Mouse (Mus musculus) liver, embryonic 13.5 days (tissue): ENCODE data around the gene Zfpl1. TPM values are rescaled to one million over a fixed set of nuclear protein-coding genes. Genes with fewer than 3 reads are reported as not detected.
"Not testable (repeated sequence)": the region's sequence is repeated elsewhere in the genome, so short reads cannot be mapped to it uniquely, and the experiment has no call there.

Source experiments
- ATAC-seq: fragments of 200-750 bp; cut with Nextera tagmentation; 2 replicates; pipeline ENCODE4 v1.8.0; 2017; ENCODE audit warnings: low read depth, mild to moderate bottlenecking, moderate number of reproducible peaks, moderate library complexity
- DNase-seq: peaks from one replicate; pipeline ENCODE4 v3.0.0; 2022
- H3K27ac ChIP-seq: fragments of 300-500 bp; sonication (generic); 2 replicates; pipeline ENCODE4 v1.5.1; 2015; ENCODE audit warnings: moderate library complexity, mild to moderate bottlenecking, inconsistent platforms
- H3K27me3 ChIP-seq: fragments of 300-500 bp; sonication (generic); 2 replicates; pipeline ENCODE4 v1.6.1; 2015; ENCODE audit warnings: mild to moderate bottlenecking, inconsistent platforms
- H3K36me3 ChIP-seq: fragments of 300-500 bp; sonication (generic); 2 replicates; pipeline ENCODE4 v1.6.1; 2015; ENCODE audit warnings: mild to moderate bottlenecking, inconsistent platforms
- H3K4me1 ChIP-seq: fragments of 300-500 bp; sonication (generic); replicated peaks from 2 replicates; pipeline ENCODE4 v1.6.1; 2015; ENCODE audit warnings: inconsistent platforms
- H3K4me2 ChIP-seq: fragments of 300-500 bp; sonication (generic); 2 replicates; pipeline ENCODE4 v1.6.1; 2015; ENCODE audit warnings: inconsistent platforms, mild to moderate bottlenecking, moderate library complexity
- H3K4me3 ChIP-seq: fragments of 300-500 bp; sonication (generic); replicated peaks from 2 replicates; pipeline ENCODE4 v1.5.1; 2015; ENCODE audit warnings: mild to moderate bottlenecking, inconsistent platforms
- H3K9ac ChIP-seq: fragments of 300-500 bp; sonication (generic); 2 replicates; pipeline ENCODE4 v1.6.1; 2015; ENCODE audit warnings: mild to moderate bottlenecking, inconsistent platforms
- H3K9me3 ChIP-seq: fragments of 300-500 bp; sonication (generic); replicated peaks from 2 replicates; pipeline ENCODE4 v1.6.1; 2016; ENCODE audit warnings: inconsistent platforms
- whole genome bisulfite sequencing: fragments of 180-500 bp; shearing (Covaris S2); methylation state at CpG from one replicate; pipeline ENCODE4 v1.1.7; 2015; ENCODE audit not compliant: insufficient replicate concordance; 5-methylcytosine and 5-hydroxymethylcytosine counted together
- polyA plus RNA-seq: library from polyadenylated mRNA; unstranded; fragments of >200 nt; fragmentation: Nextera tagmentation; extraction: Ambion mirVana; gene quantifications from 2 replicates; pipeline ENCODE4 v1.2.1, GENCODE M21; 2015

Zfpl1 gene
- polyA plus RNA-seq: 22.6 and 23.5 TPM in 2 replicates

DNA sequence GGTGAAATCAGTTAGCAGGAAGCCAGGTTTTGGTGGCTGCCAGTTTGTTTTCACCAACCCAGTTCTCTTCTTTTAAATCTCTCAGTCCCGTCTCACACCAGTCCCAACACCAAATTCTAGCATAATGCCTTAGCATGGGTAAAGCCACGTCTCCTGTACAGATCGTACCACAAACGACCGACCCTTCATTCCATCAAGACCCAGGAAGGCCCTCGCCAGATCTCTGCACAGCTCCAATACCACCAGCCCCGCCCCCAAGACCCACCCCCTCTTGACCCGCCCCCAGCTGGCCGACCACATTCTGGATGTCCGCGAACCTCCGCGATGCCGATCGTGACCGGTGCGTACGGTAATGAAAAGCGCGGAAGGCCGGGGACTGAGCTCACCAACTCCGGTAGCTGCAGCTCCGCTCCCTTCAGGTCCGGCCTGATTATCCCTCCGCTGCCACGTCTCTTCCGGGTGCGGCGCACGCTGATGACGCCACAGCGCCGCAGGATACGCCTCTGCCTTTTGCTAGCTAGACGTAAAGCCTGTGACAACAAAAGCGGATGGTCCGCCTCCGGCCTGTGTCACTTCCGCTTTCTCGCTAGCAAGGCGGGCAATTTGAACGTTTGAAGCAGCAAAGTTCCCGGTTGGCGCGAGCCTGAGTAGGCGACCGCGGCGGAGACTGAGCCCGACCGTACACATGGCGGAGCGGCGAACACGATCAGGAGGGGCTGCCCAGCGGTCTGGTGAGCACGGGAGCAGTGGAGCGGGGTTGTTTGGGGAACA is at the start of gene Zfpl1, which contains the start of gene Cdca5:
Gene Zfpl1 (minus strand): TSS at position 479 of the 771 bp plus-strand sequence.
Gene Cdca5 (plus strand): TSS at position 506 of the 771 bp plus-strand sequence.
- peak within 1 kb of the TSS; percentile 91 for H3K9ac ChIP-seq
- H3K4me3 ChIP-seq: peak within 1 kb of the TSS; percentile 82
- WGBS: under 1% methylated on average over 58 of the region's 58 CpGs
- no peaks in the 10 kb centered on the region for H3K27me3 ChIP-seq
- H3K9me3 ChIP-seq: no peaks in the 10 kb centered on the region
- H3K4me1 ChIP-seq: peaks cover 45% of the 10 kb centered on the region
- H3K36me3 ChIP-seq: peaks cover 67% of the 10 kb centered on the region
- DNase-seq: peak; percentile 94
- peak within 1 kb of the TSS; percentile 94 for H3K27ac ChIP-seq
- H3K4me2 ChIP-seq: peak within 1 kb of the TSS; percentile 92
- ATAC-seq: peak; percentile 88

DNA sequence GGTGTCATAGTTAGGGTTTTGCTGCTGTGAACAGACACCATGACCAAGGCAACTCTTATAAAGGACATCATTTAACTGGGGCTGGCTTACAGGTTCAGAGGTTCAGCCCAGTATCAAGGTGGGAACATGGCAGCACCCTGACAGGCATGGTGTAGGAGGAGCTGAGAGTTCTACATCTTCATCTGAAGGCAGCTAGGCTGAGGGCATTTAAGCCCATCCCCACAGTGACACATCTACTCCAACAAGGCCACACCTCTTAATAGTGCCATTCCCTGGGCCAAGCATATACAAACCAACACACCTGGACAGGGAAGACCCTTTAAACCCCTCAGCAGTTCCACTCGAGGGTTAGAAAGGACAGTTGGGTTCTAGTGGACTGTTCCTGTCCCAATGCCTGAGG is 48.4 kb upstream of the Zfpl1 start:
- Histone ChIP-seq H3K4me1 (peaks cover 67% of the 10 kb centered on the region), H3K4me3 (peak overlapping the region; percentile 47), H3K36me3 (peaks cover 32% of the 10 kb centered on the region), H3K9ac (peak overlapping the region; percentile 71), H3K27ac (peak overlapping the region; percentile 97), H3K4me2 (peak overlapping the region; percentile 74)
- DNase-seq (peak; percentile 33), ATAC-seq (peak; percentile 57)
- H3K27me3 ChIP-seq, H3K9me3 ChIP-seq: not testable (repeated sequence)
- WGBS: 29% methylated on average over 1 of the region's 1 CpGs

DNA sequence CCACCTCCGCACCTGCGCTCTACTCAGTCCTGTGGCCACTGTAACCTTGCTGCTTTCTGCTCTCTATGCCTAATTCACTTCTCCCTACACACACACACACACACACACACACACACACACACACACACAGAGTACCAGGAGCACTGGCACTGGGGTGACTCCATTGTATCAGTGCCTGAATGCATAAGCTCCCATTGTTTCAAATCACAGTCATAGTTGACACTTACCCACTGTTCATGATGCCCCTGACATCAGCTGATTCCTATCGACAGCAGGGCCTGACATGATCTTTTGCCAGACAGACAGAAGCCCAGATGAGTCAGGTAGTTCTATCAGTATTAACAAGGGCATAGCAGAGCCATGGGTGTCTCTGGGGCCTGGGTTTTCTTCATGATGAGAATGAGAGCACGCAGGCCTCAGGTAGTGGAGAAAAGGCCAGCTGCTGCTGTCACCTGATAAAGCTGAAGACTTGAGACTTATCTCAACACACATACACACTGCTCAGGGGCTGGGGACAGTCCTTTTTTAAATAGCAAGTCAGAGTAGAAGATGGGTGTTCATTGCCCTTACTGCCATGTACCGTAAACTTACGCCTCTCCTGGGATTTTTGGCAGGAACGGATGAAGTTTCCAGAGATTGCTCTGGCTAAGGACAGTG is 47.5 kb upstream of the Zfpl1 start:
- Histone ChIP-seq H3K9me3 (no peaks in the 10 kb centered on the region), H3K27me3 (no peaks in the 10 kb centered on the region), H3K9ac (peak overlapping the region; percentile 71), H3K27ac (peak overlapping the region; percentile 97), H3K4me2 (peak overlapping the region; percentile 74), H3K4me3 (peak overlapping the region; percentile 47), H3K36me3 (peaks cover 29% of the 10 kb centered on the region), H3K4me1 (peaks cover 68% of the 10 kb centered on the region)
- DNase-seq (peak; percentile 78), ATAC-seq (peak; percentile 84)
- 52% methylated on average over 7 of the region's 7 CpGs for WGBS

DNA sequence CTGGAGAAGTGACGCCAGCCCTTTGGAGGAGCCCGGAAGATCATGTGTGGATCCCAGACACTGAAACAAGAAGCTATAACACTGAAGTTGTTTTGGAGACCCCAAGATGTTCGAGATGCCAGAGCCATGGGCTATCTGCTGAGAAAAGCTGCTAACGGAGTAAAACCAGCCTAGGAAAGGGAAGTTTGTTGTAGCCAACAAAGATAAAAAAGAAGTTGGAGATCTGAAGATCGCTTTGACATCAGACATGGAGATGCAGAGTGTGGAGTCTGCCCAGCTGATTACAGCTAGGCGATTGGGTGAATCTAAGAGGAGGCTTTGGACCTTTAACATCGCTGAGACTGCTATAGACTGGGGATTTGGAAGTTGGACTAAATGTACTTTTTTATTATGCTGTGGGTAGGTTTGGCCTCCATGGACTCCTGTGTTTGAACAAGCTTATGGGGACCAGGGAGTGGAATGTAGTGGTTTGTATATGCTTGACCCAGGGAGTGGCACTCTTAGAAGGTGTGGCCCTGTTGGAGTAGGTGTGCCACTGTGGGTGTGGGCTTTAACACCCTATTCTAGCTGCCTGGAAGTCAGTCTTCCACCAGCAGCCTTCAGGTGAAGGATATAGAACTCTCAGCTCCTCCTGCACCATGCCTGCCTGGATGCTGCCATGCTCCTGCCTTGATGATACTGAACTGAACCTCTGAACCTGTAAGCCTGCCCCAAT is 45.8 kb upstream of the Zfpl1 start:
- Histone ChIP-seq H3K4me2 (peak overlapping the region; percentile 74), H3K4me3 (peak overlapping the region; percentile 47), H3K4me1 (peaks cover 79% of the 10 kb centered on the region), H3K9ac (peak overlapping the region; percentile 64), H3K27ac (peak overlapping the region; percentile 97), H3K36me3 (peaks cover 13% of the 10 kb centered on the region; the same call in 1 of the 2 replicates)
- not testable (repeated sequence) for H3K27me3 ChIP-seq, H3K9me3 ChIP-seq, DNase-seq, ATAC-seq
- WGBS: 58% methylated on average over 7 of the region's 7 CpGs

DNA sequence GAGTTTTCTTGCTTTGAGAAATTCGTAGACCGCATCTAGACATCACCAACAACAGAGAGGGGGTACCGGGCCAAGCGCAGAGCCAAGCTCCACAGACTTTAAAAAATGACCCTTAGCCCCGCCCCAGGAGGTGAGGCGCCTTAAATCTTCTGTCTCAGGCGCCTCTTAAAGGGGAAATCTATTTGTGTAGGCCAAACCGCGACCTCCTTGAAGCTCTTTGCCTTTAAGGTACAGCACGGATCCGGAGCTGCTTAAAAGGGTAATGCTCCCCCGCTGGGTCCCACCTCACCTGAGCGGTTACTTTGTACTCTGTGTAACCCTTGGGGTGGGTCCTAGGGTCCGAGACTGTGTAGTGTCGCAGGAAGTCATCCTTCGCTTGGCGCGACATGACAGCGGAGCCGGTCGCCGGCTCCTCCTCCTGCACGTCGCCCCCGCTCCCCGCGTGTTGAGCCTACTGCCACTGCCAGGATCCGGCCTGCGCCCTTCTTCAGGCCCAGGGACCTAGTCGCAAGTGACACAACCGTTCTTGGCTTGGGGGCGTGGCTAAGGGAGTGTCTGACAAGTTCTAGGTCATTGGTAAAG is 43.1 kb upstream of the Zfpl1 start, which contains the start of gene Snx15:
Gene Snx15 (minus strand): TSS at position 545 of the 582 bp plus-strand sequence.
- peak; percentile 82 for ATAC-seq
- peaks cover 10% of the 10 kb centered on the region for H3K36me3 ChIP-seq
- WGBS: under 1% methylated on average over 32 of the region's 32 CpGs
- peaks cover 62% of the 10 kb centered on the region for H3K4me1 ChIP-seq
- peak within 1 kb of the TSS; percentile 82 for H3K9ac ChIP-seq
- H3K27me3 ChIP-seq: no peaks in the 10 kb centered on the region
- DNase-seq: peak; percentile 95
- peak within 1 kb of the TSS; percentile 96 for H3K27ac ChIP-seq
- no peaks in the 10 kb centered on the region for H3K9me3 ChIP-seq
- H3K4me2 ChIP-seq: peak within 1 kb of the TSS; percentile 71
- peak within 1 kb of the TSS; percentile 71 for H3K4me3 ChIP-seq

DNA sequence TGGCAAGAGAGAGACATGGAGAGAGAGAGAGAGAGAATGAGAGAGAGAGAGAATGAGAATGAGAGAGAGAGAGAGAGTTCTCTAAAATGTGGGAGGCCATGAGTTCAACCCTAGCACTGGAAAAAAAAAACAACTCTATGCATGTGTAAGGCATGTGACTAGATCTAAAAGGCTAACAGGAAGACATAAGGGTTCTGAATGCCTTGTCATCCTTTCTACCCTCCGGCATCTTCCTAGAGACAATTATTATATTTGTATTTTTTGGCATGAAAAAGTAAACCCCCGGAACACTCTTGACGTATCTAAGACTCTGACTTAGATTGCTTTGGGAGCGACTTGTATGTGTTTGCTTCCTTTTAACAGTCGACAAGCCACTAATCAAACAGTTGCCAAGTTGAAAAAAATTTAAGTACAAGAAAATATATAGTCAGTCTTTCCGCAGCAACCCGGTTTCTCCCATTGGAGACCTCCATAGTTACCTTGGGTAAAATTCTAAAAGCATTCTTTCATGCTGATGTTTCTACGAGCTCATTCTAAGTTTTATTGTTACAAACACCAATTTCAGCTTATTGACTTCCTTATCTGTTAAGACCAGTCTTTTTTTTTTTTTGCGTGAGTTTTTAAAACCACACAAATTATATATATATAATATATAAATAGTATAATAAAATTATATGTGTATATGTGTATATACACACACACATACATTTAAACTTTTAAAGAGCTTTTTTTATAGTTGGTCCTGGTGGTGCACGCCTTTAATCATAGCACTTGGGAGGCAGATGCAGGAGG is 42.2 kb upstream of the Zfpl1 start:
- Histone ChIP-seq H3K27me3 (no peaks in the 10 kb centered on the region), H3K9me3 (no peaks in the 10 kb centered on the region), H3K4me1 (peaks cover 57% of the 10 kb centered on the region), H3K36me3 (peaks cover 13% of the 10 kb centered on the region), H3K27ac (peak overlapping the region; percentile 96), H3K4me3 (peak overlapping the region; percentile 71), H3K9ac (peak overlapping the region; percentile 82), H3K4me2 (peak overlapping the region; percentile 71)
- 60% methylated on average over 10 of the region's 10 CpGs for WGBS
- DNase-seq: no peak
- ATAC-seq: no peak

DNA sequence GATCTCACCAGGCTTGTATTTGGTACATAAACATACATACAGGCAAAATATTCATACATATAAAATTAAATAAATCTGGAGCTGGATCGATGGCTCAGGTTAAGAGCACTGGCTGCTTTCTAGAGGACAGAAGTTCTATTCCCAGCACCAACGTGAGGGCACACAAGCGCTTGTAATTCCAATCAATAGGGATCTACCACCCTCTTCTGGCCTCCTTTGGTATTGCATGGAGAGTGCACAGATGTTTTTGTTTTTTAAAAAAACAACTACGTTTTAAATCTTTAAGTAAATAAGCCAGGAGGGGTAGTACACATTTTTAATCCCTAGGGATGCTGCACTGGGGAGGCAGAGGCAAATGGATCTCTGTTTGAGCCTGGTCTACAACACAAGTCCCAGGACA is 41.5 kb upstream of the Zfpl1 start:
- peaks cover 19% of the 10 kb centered on the region for H3K36me3 ChIP-seq
- 15% methylated on average over 4 of the region's 4 CpGs for WGBS
- DNase-seq: peak; percentile 52
- no peak for ATAC-seq
- H3K27me3 ChIP-seq: no peaks in the 10 kb centered on the region
- peak overlapping the region; percentile 61 for H3K9ac ChIP-seq
- H3K27ac ChIP-seq: peak overlapping the region; percentile 96
- H3K4me2 ChIP-seq: peak overlapping the region; percentile 71
- H3K4me1 ChIP-seq: peaks cover 50% of the 10 kb centered on the region
- peak overlapping the region; percentile 71 for H3K4me3 ChIP-seq
- no peaks in the 10 kb centered on the region for H3K9me3 ChIP-seq

DNA sequence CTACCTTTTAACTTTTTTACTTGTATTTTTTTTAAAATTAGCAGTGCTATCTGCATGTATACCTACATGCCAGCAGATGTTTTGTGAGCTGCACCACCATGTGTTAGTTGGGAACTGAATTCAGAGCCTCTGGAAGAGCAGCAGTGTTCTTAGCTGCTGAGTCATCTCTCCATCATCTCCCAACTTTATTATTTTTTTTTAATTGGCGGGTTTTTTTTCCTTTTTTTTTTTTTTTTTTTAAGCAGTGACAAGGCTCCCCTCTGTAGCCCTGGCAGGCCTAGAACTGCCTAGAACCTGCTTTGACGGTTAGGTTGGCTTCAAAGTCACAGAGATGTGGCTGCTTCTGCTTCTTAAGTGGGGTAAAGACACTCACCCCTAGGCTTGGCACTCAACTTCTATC is 40.1 kb upstream of the Zfpl1 start:
- H3K4me2 ChIP-seq: no peak overlapping the region
- ATAC-seq: no peak
- 64% methylated on average over 2 of the region's 2 CpGs for WGBS
- peaks cover 41% of the 10 kb centered on the region for H3K4me1 ChIP-seq
- H3K9me3 ChIP-seq: no peaks in the 10 kb centered on the region
- DNase-seq: no peak
- H3K36me3 ChIP-seq: peaks cover 33% of the 10 kb centered on the region
- H3K27ac ChIP-seq: peak overlapping the region; percentile 15; the same call in 1 of the 2 replicates
- no peaks in the 10 kb centered on the region for H3K27me3 ChIP-seq
- H3K9ac ChIP-seq: no peak overlapping the region
- H3K4me3 ChIP-seq: no peak overlapping the region

DNA sequence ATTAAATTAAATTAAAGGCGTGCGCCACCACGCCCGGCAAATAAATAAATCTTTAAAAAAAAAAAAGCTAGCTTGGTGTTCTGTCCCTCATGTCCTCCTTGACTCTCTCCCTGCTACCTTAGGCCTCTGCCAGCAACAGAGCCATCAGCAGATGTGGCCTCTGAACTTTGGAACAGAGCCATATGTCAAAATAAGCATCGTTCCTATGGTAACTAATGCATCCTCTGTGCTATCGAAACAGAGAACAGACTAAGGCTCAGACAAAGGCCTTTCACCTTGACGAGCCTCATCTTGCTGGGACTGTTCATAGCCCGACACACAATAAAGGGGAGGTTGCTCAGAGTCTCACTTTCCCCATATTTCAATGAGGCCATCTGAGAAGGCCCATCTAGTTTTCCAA is 38.6 kb upstream of the Zfpl1 start:
- no peak overlapping the region for H3K9ac ChIP-seq
- H3K4me2 ChIP-seq: no peak overlapping the region
- H3K4me3 ChIP-seq: no peak overlapping the region
- 80% methylated on average over 8 of the region's 8 CpGs for WGBS
- no peaks in the 10 kb centered on the region for H3K27me3 ChIP-seq
- no peak overlapping the region; the same call in 1 of the 2 replicates for H3K27ac ChIP-seq
- H3K9me3 ChIP-seq: no peaks in the 10 kb centered on the region
- H3K4me1 ChIP-seq: peaks cover 36% of the 10 kb centered on the region
- ATAC-seq (no peak), DNase-seq (no peak)
- H3K36me3 ChIP-seq: peaks cover 37% of the 10 kb centered on the region

DNA sequence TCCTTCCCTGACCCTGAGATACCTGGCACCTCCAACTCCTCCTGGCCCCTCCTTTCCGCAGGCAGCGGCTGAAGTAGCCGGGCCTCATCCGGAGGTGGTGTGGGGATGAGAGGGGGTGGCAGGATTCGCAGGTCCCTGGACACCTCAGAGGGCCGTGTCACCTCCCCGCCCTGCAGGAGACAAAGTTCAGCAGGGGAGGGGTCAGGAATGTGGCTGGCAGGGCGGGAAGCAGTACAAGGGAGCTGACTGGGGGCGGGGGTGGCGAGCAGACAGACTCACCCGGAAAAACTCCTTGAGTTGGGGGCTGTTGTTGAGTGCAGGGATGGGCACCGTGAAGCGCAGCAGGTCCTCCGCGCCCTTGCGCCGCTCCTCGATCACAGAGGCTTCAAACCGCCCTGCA is 37.0 kb upstream of the Zfpl1 start:
- Histone ChIP-seq H3K36me3 (peaks cover 37% of the 10 kb centered on the region), H3K27me3 (no peaks in the 10 kb centered on the region), H3K9ac (0 out of 2 replicates have a peak overlapping the region, but pooled peaks have one; percentile 7), H3K4me2 (peak overlapping the region; percentile 45), H3K27ac (peak overlapping the region; percentile 49), H3K4me1 (peaks cover 40% of the 10 kb centered on the region), H3K9me3 (no peaks in the 10 kb centered on the region), H3K4me3 (peak overlapping the region; percentile 16)
- ATAC-seq (no peak), DNase-seq (no peak)
- 57% methylated on average over 19 of the region's 19 CpGs for WGBS
